Mouse (Mus musculus): ENCODE results near the gene Rplp2.

Rplp2 gene

DNA sequence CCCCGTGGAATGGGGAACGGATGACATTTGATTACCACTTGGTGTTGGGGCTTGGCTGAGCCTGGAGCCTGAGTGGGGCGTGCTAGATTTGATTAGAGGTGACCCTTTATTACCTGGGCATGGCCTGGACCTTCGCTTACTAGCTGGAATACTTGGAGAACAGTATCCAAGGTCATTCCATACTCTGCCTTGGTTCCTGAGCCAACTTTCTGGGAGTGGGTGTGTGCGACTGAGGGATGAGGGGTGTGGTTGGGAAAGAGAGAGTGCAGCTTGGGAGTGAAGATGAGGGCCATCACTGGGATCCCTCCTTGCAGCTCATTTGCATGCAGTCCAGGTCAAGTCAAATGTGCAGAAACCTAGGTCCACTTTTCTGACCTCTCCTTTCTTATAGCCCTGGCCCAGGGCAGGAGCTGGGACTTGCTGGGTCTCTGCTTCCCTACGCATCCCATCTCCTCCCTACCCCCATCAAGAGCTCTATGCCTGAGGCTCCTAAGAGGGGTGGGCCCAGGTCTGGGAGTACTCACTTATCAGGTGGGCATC is 36.0 kb downstream of the Rplp2 start:
- no peak for DNase-seq (ENCODE audit: low spot score)

DNA sequence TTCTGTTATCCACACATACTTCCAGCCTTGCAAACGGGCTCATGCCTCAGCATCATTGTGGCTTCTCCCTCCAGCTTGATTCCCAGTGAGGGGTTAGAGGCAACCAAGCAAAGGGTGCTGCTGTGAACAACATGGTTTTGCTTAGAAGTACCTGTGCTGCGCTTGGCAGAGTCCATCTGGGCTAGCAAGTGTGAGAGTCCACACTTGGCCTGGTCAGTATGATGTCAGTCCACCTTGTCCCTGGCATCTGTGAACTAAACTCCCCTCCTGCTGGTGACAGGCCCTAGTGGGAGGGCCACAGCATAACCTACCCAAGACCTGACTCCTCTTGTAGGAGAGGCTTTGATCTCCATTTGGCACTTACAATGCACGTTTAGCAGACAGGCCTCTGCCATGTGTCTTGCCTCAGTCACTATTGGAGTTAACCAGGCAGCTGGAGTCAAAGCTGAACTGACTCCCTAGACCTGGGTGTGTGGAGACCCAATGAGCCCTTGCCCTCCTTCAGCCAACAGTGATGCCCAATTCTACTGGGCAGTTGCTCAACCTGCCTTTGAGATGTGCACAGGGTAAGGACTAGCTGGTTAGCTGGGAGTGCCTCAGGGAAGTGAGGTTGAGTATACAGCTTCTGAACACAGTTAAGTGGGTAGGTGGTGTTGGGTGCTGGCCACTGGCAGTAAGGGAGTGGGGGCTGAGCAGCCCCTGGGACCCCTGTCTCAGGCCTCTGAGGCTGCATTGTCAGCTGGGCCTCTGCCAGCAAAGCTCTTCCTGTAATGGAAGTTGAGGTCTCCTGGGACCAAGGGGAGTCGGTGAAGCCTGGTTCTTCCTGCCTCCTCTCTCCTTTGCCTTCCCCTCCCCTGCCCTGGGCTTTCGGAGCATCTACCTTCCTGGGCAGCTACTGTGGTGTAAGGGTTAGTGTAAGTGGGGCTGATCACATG is 37.3 kb downstream of the Rplp2 start:
- no peak for DNase-seq (ENCODE audit: low spot score)

DNA sequence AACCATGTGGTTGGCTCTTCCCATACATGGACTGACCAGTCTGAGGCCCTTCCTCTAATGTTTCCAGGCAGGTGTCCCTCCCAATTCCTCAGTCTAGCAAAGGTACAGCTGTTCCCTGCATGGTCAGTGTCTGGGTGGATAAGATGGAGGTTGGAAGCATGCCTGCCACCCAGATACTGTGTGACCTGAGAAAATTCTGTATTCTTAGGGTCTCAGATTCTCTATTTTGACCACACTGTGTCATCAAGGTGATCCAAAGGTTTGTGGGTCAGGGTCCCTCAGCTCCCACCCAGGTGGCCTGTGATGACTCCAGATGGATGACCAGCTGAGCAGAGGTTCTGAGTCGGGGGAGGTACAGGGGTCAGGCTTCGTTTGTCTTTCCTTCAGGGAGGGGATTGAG is 38.0 kb downstream of the Rplp2 start:
- DNase-seq (ENCODE audit: low spot score) = no peak

DNA sequence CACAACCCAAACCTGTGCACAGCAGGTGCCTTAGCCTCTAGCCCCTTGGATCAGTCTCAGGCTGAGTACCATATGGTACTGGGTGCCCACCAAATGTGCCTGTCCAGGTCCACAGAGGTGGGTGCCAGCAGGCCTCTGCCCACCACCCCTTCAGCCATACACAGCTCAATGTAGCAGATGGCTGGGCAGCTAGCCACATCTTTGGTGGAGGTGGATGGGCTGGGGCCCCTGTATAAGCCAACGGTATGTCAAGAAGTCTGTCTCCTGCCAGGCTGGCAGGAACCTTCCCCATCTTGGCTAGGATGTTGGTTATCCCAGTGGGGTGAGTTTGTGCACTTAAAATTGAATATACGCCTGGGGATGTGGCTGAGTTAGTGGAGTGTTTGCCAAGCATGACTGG is 38.4 kb downstream of the Rplp2 start:
- DNase-seq (ENCODE audit: low spot score) = no peak

DNA sequence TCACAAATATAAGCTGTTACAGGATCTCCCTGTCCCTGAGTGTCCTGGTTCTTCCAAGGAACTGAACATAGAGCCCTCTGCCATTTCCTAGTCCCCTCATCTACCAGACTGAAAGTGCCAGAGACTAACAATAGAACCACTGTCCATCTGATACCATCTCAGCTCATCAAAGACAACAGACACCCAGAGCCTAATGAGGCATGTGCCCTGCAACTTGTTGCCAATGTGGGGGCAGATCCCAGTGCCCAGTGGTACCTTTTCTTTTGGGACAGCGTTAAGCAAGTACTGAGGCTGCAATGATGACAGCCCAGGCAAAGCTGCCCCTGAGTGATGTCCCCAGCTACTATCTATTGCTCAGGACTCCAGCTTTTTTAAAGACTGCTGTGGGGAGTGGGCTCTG is 39.1 kb downstream of the Rplp2 start:
- DNase-seq (ENCODE audit: low spot score) = no peak

DNA sequence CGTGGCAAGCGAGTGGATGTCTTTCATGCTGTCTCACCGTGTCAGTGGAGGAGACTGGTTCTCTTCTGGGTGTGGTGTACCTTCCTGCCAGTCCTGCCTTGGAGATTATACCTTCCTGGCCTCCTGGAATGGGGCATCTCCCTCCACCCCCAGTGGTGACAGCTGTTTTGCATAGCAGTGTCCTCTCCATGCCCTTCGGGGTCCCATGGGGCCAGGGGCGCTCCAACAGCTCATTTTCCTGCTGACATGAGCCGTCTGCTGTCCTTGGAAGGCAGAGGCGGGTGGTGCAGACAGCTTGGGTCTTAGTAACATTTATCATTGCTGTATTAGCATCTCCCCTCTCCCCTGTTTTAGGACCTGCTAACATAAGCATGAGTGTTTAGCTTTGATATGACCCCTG is 40.0 kb downstream of the Rplp2 start:
- DNase-seq (ENCODE audit: low spot score) = no peak

DNA sequence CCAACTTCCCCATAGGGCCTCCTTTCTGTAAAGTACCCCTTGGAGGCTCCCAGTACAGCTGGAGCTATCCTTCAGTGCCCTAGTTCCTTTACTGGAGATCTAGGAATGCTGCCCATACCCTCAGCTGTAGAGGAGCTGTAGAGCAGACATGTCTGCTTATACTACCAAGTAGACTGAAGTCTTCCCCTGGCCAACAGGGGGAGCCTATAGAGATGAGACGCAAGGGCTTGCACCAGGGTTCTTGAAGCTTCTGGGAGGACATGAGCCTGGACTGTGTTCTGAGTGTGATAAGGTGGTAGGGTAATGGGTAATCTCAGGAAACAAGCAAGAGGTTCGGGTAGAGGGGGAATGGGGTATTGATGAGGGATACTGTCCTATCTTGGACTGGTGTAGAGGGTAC is 44.0 kb downstream of the Rplp2 start:
- DNase-seq (ENCODE audit: low spot score) = no peak

DNA sequence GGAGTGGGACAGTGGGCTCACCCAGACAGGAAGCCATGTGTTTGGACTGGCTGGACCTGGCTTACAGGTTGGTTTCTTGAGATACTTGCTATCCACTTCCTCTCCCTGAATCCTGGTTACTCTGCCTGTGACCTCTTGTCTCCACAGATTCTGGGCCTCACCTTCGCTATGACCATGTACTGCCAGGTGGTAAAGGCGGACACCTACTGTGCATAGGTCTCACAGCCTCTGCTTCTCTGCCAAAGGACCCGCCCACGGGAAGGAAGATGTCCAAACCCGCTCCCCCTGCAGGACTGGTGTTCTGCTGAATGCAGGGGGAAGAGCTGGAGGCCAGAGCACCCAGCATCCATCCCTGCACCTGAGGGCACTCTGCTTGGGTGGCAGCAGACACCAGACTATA is 45.6 kb downstream of the Rplp2 start:
- no peak for DNase-seq (ENCODE audit: low spot score)

DNA sequence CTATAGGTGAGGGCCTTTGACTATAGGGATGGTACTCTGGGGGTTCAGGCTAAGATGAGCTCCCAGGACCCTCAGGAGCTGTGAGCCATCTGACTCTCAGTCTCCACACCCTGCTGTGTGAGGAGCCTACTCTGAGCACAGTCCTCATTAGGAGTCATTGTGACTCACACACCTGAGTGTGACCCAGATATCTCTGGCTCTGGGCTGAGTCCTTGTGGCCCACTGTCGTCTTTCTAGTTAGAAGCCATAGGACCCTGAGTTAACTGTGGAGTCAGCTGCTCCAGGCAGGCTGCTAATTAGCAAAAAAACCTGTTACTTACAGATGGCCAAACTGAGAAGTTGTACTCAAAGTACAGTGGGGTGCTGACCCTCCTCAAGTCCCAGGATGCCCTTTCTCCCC is 46.6 kb downstream of the Rplp2 start:
- no peak for DNase-seq (ENCODE audit: low spot score)

DNA sequence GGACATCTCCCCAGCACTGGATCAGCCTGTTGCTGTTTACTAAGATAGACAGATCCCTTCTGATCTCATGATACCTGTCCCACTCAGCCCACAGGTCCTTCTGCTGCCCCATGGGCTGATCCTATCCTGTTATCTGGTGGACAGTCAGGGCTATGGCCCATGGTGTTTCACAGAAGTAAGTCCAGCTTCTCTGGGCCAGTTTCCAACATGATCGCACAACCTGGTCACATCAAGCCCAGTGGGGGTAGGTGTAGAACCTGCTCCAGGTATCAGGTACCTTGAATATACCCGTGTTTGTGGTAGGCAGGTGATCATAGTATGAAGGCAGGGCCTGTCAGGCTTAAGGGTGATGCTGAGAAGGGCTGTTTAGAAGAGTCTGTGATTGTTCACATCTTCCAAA is 48.2 kb downstream of the Rplp2 start:
- DNase-seq (ENCODE audit: low spot score) = no peak

DNA sequence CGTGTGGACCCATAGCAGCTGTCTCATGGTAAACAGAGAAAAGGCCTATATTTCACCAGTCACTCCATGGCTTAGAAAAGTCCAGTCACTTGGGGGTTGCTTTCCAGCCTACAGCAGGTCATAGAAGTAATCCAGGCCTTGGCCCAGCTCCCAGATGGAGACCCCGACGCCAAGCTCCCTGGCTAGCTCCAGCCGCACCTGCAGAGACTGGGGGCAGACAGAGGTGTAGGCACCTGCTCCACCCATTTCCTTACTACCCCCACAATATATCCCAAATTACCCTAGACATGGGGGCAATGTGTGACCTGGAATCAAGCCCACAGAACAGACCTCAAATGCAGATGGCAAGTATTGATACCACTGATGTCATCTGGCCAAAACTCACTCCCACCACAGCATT is 48.8 kb downstream of the Rplp2 start:
- DNase-seq (ENCODE audit: low spot score) = no peak

DNA sequence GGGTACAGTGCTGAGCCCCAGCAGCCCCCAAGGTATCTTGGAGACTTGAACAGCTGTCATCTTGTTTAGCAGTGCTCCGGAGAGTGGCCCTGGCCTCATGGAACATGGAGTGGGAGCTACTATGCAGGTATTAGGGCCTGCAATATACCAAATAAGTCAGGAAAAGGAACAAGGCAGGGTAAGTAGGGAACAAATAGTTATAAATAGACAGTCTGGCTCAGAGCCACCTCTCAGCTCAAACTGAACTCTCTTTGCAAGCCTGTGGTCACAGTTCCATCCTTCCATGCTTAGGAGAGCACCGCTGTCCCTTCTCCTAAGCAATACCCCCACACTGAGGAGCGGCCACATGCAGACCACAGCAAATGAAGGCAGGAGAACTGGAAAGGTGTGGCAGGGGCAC is 50.4 kb downstream of the Rplp2 start:
- no peak for DNase-seq (ENCODE audit: low spot score)
